Mouse (Mus musculus) urinary bladder, postnatal 25 days (tissue): Measurements from ENCODE around the gene Fhit.
"Not testable (repeated sequence)": the region's sequence is repeated elsewhere in the genome, so short reads cannot be mapped to it uniquely, and the experiment has no call there.

Source experiments
- DNase-seq: peaks from one replicate; pipeline ENCODE4 v3.0.0; 2022; ENCODE audit warnings: low spot score

The Fhit gene

DNA sequence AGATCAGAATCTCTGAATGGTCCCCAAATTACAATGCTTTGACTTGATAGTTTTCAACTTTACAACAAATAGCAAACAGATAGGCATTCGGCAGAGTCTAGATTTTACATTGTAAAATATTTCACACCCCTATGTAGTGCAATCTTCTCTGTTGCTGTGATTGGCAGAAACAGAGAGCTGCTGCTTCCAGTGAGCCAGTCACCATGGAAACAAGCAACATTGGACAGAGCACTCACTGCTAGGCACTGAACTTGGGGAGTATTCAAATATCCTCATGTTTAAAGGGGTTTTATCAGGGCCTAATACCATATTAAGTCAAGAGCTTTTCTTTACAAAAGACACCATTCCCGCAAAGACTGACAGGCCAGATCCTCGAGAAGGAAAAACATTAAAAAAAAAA lies 1187.4 kb downstream of the Fhit start:
- no peak for DNase-seq

DNA sequence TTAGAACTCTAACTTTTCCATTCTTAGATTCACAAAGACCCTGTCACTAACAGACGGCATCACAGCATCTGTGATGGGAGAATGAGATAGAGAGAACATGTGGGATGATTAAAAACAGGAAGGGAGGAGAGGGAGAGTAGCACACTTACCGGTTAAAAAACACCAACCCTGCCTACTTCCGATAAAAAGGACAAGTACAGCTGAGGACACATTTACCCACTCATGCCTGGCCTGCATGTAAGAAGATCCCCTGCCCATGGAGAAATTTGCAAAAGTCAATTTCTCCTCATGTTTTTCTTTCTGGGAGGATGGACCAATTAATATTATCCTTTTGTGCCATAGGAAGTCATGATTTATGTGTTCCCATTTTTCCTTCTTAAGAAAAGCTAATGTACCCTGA lies 1198.0 kb downstream of the Fhit start:
- DNase-seq = no peak

DNA sequence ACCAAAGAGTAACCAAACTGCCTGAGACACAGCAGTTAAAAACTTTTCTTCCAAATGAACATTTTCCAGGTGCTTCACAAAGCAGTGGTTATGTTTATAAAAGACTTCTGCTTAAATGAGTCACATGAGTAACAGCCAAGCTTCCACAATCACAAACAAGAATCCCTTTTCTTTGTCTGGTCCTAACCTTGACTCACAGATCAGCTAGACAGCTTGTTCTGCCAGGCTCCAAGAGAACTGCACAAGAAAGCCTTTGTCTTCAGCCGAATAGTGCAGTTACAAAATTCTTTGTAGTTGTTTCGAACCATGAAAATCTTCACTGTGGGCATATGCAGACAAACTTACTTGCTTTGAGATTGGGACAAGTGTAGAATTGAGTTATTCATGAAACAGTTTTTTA lies 1201.4 kb downstream of the Fhit start:
- DNase-seq = no peak

DNA sequence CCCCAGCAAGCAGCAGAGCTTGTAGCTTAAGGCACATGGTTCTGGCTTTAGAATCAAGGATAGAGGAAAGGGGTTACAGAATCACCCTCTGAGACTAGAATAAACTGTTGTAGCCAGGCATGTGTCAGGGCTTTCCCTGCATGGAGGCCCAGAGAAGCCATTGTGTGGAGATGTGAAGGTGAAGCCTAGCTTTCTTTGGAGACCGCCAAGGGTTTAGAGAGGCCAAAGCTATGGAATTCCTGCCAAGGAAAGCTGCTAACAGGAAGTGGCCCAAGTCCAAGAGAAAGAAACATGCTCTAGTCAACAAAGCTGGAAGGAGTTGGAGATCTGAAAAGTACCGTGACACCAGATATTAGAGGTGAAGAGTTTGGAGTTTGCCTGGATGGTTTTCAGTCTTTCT lies 1262.3 kb downstream of the Fhit start:
- no peak for DNase-seq

DNA sequence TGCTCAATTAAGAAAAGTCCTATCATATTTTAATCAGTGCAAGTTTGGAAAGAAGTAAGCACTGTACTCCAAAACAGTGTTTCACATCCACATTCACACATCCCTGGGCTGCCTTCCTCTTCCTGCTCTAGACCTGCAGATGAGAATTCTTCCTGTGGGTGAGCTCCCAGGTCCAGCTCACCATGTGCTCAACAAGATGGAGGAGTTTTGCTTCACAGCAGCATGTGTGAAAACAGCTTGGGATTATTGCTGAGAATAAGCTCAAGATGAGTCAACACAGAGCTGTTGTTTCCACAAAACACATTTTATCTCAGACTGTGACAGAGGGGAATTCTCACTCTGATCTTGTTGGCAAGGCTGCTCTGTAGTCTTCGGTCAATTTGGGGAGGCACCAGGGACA lies 1265.3 kb downstream of the Fhit start:
- DNase-seq = no peak

DNA sequence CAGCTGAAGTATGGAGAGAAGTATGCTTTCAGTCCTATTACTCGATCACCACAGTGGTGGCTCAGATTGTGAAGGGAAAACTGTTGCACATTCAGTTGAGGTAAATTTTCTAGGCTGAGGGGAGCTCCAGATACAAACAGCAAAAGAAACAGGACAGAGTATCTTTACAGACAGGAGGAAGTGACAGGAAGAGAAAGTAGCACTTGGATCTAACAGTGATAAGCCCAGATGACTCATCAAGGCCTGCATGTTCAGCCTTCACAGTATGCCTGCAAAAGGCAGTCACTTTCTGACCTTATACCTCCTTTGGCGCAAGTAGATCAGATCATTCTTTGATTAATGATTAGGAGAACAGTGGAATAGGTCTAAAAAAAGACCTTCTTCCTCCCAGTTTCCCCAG lies 1309.8 kb downstream of the Fhit start:
- no peak for DNase-seq

DNA sequence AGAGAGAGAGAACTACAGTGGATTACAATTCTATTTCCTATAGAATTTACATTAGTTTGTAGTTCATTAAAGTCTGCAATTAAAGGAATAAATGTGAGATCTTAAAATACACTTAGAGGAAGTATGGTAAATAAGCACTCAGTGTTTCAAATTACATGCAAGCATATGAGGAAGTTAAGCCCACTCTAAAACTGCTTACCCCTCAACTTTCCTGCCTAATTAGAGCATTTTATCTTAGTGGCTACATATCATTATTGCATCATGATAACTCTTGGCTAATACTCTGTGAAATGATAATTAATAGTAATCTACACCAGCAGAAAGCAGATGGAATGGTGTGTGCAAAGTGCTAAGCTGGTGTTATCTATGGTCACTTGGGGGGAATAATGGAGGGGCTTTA lies 1329.5 kb downstream of the Fhit start:
- no peak for DNase-seq

DNA sequence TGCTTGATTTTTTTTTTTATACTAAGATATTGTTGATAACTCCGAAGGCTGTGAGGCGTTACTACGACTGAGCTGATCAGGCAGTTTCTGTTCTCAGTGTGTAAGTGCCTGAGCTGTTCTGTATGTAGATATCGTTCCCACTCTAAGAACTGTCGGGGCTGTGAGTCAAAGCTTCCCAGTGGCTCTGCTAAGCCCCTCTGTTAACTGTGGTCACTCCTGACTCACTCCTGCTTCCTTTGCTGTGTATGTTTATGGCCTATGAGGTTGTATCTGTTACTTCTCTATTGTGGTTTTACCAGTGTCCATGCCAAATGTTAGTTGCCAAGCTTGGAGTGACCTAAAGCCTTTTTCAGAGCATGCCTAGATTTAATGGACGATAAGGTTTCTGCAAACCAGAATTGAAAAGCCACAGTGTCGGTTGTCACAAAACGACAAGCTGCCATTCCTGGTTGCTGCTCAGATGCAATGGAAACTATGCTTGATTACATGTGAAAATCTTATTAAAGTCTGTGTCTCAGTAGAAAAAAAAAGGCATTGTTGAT lies 1333.1 kb downstream of the Fhit start:
- not testable (repeated sequence) for DNase-seq

DNA sequence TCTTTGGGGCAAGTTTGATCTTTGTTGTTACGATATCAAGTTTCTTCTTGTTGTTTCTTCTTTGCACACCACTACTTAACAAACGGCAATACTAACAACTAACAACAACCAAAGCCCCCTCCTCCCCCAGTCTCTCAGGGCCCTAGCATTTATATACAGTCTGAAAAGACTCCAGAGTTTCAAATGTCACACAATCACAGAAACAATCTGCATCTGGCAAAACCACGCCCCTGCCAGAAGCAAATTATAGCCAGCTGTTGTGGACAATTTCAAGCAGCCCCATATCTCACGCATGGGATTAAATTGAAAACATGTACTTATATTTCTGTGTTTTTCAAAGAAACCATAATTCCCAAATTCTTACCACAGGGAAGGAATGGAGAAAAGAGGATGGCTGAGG lies 1345.9 kb downstream of the Fhit start:
- DNase-seq = no peak

DNA sequence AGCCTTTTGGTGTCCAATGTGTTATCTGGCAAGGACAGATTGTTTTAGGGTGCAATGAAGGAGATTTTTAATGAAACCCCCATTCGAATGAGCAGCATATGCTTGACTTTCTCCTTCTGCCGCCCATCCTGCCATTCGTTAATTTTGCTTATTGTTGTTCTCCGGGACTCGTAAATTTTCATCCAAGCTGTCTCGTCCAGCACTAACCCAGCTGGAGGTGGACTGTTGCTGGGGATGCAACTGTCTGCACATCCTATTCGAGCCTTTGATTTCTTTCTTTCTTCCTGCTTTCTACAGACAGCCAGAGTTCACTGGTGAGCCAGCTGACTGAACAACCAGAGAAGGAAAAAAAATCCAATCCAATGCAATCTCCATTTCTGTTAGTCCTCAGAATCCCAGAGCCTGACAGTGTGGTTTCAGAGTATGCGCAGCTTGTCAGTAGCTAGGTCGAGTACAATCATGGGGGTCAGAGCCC lies 1350.0 kb downstream of the Fhit start:
- no peak for DNase-seq

DNA sequence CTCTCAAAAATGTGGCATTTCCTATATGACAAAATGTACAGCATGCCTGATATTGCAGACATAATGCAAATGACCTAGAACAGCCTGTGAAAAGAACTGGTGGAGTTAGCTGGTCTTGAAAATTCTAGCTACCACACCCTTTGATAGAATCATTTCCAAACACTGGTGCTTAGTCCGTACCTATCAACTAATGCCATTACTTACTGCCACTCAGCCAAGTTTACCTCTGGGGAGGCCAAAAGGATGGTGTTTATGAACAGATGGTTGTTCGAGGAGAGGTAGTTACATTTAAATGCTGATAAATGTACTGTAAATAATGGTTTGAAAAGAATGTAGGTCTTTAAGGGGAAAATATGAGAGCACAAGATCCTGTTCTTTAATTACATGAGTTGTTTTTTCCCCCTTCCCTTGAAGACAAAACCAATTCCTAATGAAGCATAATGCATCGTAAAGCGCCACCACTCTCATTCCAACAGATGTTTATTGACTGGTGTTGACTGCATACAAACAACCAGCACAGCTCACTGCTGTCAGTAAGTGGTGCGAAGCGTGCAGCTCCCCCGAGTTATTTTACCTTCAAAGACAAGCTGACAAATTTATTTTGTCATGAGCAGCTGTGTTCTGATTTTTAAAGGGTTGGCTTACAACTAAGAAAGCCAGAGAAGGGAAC lies 1350.5 kb downstream of the Fhit start:
- no peak for DNase-seq

DNA sequence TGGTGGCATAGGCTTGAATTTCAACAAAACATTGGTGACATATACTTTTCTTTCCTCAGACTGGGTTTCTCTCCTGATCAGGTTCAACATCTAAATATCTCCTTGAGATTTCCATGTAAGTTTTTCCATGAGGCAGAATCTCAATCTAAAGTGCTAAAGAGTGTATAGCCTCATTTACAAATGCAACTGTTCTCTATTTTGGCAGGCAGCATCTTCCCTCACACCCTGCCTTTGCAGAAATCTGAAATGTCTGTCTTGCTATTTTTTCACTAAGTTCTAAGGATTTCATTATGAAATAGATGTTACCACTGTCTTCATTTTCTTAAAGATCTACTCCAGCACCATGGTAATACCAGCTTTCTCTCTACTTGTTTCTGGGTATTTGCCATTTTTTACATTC lies 1368.4 kb downstream of the Fhit start:
- DNase-seq = no peak

DNA sequence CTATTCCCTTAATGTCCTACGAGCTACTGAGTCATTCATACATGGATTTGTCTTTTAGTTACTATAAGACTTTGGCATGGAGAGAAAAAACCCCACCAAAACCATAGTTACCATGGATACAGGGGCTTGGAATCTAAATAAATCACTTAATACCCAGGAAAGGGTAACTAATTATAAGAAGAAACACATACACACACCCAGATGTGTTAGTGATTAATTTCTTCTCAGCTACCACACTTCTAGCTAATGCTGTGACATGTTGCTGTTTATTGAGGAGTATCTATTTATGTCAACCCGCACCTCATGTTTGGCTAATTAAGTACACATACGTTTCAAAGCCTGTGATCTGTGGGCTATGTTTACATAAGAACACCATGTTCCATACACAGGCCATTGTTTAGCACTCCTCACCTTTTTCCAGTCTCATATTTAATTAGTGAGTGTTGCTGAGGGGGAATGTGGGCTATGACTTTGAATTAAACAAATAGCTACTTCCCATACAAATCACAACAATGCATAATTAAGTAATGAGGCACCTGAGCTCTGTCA lies 1373.4 kb downstream of the Fhit start:
- no peak for DNase-seq

DNA sequence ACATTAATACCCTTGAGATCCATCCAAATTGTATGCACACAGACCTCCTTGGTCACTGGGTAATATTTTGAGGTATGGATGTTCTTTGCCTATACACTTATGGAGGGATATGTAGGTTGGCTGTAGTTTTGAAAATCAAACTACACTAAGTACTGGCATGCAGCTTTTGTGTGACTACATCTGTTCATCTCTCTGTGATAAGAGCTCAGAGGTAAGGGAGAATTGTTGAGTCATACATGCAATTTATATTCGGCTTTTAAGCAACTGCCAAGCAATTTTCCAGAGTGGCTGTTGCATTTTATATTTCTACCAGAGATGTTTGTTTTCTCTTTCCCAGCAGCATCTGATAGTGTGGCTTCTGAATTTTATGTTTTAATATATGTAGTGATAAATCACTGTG lies 1374.4 kb downstream of the Fhit start:
- no peak for DNase-seq

DNA sequence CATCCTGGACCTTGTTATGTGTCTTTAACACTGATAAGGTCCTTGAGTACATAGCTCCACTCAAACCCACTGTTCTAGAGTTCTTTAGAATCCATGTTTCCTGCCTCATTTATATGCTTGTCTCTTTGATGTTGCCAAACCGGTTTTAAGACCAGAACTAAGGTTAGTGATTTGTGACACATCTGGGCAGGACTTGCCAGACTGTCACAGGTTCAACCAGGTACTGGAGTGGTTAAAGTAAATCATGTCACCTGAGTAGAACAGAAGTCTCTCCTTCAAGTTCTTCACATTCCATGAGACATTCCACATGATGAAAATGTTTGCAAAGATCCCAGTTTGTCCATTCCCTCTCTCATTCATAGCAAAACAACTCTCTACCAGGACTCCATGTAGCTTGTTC lies 1376.0 kb downstream of the Fhit start:
- DNase-seq = no peak

DNA sequence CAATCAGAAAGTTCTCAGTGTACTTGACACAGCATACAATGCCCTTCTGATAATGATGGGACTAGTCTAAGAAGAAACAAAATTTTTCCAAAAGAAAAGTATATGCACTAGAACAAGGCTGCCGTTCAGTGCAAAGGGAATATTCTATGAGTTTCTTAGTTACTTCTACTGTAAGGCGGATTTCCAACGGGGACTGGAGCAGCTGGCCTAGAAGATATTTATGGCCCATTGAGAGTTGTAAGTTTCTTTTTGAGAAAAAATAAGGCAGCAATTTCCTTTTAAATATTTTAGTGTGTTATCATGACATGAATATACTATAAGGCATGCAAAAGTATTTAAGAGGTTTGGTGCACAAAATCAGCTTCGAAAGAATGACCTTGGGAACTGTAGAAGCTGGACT lies 1410.5 kb downstream of the Fhit start:
- DNase-seq = no peak

DNA sequence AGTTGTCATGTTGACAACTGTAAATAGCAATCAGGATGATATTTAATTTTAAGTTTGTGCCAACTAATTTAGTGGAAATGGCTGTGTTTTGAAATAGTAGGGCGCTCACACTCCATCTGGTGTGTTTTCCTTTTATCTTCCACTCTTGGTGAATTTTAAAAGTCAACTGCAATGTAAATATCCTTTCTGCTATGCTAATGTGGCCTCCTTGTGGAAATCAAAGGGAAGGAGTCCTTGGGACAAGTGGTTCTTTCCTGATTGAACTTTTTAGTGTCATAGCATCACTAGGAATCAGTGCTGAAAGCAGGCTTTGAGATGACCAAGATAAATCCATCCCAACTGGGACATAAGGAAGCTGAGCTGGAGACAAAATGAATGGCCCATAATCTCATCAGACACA lies 1413.1 kb downstream of the Fhit start:
- DNase-seq = no peak

DNA sequence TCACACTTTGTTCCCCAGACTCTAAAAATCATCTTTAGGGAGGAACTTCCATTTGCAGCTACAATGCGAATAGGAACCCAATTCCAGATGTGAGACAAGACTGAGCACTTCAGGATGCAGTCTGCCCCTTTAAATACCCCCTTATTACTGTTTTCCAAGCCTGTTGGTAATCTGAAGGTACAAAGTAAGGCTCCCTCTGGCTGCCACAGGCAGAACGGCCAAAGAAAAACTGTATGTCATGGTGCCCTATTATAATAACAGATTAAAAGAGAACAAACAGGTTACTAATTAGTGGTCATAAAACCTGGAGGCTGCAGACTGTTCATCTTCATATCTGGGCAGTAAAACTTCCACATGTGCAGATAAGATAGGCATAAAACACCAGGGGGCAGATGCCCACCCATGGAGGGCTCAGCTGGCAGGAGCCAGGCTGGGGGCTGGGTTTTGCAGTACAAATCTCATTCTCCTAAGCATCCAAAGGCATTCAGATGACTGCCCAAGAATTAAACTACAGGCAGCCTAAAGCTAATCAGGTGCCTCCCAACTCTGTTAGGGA lies 1439.8 kb downstream of the Fhit start:
- DNase-seq = no peak

DNA sequence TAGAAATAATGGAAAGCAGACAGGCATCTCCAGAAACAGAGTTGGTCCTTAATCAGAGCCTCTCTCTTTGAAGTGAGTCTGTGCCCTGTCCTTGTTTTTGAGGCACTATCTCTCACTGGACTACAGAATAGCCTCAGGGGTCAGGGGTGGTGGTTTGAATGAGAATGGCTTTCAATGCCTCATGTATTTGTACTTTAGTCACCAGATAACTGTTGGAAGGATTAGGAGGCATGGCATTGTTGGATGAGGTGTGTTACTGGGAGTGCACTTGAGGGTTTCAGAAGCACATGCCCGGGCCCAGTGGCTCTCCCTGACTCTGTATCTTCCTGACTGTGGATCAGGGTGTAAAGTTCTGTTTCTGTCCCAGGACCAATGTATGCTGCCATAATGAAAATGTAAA lies 1463.2 kb downstream of the Fhit start:
- no peak for DNase-seq

DNA sequence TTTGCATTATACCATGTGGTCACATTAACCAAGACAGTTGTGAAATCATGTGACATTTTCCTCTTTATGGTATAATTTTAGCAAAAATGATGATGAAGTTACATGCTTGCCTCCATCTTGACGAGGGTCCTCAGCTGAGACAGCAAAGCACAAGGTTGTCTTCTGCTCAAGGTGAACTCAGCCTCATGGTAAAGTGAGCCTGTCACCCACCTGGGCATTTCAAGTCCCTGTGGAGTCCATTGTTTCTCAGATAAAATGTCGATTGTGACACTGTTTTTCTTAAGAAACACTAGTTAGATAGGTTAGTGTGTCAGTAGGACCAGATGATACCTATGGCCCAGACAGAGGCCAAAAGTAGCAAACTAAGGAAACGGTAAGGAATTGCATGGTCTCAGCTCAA lies 1464.7 kb downstream of the Fhit start:
- no peak for DNase-seq

DNA sequence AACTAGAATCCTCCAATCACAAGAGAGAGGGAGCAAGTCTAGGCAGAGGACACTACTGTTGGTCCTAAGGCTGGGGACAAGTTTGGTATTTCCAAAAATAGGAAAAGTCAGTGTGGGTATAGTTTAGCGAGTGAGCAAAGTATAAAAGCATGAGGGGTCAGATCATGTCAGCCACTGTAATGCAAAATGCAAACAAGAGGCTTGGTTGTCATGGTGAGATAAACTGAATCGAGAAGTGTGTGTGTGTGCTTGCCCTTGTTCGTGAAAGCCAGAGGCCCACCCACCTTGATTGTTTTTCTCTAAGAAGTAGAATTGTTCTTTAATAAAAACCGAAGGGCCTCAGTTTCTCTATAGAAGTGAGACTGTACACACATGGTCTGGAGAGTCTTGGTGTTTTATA lies 1465.8 kb downstream of the Fhit start:
- DNase-seq = no peak

DNA sequence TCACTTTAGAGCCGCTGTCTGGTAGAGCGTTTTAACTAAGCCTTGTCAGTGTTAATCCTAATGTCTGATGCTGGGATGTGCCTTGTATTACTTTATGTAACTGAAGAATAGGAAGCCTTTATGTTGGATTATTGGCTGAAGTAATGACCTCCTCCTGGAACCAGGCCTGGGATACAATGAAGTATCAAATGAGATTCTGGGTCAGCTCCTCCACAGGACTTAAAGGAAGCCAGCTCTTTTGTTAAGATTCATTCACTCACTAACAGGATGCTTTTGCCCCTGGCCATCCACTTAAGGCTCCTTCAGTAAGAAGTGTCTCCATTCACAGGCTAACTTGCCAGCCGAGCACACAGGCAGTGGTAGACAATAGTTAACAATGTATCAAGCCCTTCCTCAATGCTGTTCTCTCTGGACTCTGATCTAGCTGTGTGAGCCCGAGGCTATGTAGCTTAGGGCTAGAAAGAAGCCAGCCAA lies 1466.6 kb downstream of the Fhit start:
- DNase-seq = no peak

DNA sequence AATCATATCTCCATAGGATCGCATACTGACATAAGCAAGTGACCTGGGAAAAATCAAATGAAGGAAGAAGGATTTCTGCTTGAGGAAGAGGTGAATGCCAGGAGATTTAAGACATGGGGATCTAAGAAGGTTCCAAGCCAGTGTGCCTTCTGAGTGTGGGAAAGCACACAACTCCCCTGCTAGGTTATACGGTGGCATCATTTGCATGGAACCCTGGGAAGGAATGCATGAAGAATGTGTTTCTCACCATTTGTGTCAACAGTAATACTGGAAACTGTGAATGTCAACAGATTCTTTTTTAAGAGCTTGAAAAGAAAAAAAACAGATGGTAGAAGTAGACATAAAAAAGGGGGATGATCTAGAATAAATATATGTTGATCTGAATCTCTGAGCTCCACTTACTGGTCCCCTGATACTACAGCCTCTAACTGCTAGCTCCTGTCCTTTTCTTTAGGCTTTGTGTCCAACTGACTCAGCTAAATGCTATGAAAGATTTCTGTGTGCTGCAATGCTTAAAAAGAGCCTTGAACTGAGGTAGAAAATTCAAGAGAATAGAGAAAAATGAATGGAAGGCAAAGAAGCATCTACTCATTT lies 1473.1 kb downstream of the Fhit start:
- DNase-seq = no peak
